Mouse (Mus musculus) MEL (cell line): ENCODE results near the gene Crybb1. TPM values are rescaled to one million over a fixed set of nuclear protein-coding genes. Genes with fewer than 3 reads are reported as not detected.

Source experiments
- DNase-seq: peaks from one replicate; pipeline ENCODE4 v3.0.0; 2011; ENCODE audit warnings: low read depth, low spot score
- H3K27ac ChIP-seq: 2 replicates; pipeline ENCODE4 v1.5.1; 2012; ENCODE audit warnings: low read depth, mild to moderate bottlenecking, control low read depth, low read length, moderate library complexity; ENCODE audit not compliant: control insufficient read depth
- H3K27me3 ChIP-seq, 2 experiments: fragments of 150-350 bp in 1 of 2; sonication (generic) in 1 of 2; 2 replicates each; pipeline ENCODE4 v1.6.1; 2012; ENCODE audit warnings: low read length in 2 of 2, mild to moderate bottlenecking in 2 of 2, improper control_type of control experiment in 1 of 2, moderate library complexity in 1 of 2; ENCODE audit not compliant: insufficient read depth in 2 of 2, control insufficient read depth in 1 of 2
- H3K36me3 ChIP-seq, 2 experiments: 2 replicates each; pipeline ENCODE4 v1.6.1; 2012 to 2014; ENCODE audit warnings: low read length in 2 of 2, improper control_type of control experiment in 1 of 2, inconsistent platforms in 1 of 2, mild to moderate bottlenecking in 1 of 2; ENCODE audit not compliant: insufficient read depth in 2 of 2, control insufficient read depth in 1 of 2
- H3K4me1 ChIP-seq, 2 experiments: fragments of 150-350 bp in 1 of 2; sonication (generic) in 1 of 2; 2 replicates each; pipeline ENCODE4 v1.6.1; 2012; ENCODE audit warnings: low read length in 2 of 2, improper control_type of control experiment in 1 of 2, mild to moderate bottlenecking in 1 of 2; ENCODE audit not compliant: insufficient read depth in 2 of 2, control insufficient read depth in 1 of 2
- H3K4me3 ChIP-seq, 2 experiments: fragments of 150-350 bp in 1 of 2; sonication (generic) in 1 of 2; 2 replicates each; pipeline ENCODE4 v1.5.1; 2012; ENCODE audit warnings: low read depth in 2 of 2, low read length in 2 of 2, mild to moderate bottlenecking in 2 of 2, moderate library complexity in 2 of 2, control low read depth in 1 of 2, improper control_type of control experiment in 1 of 2; ENCODE audit not compliant: control insufficient read depth in 1 of 2, insufficient read depth in 1 of 2
- H3K79me2 ChIP-seq: 2 replicates; pipeline ENCODE4 v1.6.1; 2012; ENCODE audit warnings: mild to moderate bottlenecking, low read length, moderate library complexity; ENCODE audit not compliant: control insufficient read depth, poor library complexity, insufficient read depth
- H3K9ac ChIP-seq: 2 replicates; pipeline ENCODE4 v1.6.1; 2012; ENCODE audit warnings: low read depth, mild to moderate bottlenecking, control low read depth, low read length, moderate library complexity; ENCODE audit not compliant: control insufficient read depth, poor library complexity, severe bottlenecking
- H3K9me3 ChIP-seq: fragments of 150-350 bp; sonication (generic); replicated peaks from 2 replicates; pipeline ENCODE4 v1.6.1; 2012; ENCODE audit warnings: mild to moderate bottlenecking, low read length, improper control_type of control experiment, moderate library complexity; ENCODE audit not compliant: insufficient read depth
- BHLHE40 ChIP-seq: IDR thresholded peaks from 2 replicates; pipeline ENCODE4 v1.6.1; 2012; ENCODE audit warnings: low read depth, mild to moderate bottlenecking, inconsistent platforms, low read length, improper control_type of control experiment, borderline replicate concordance
- CHD2 ChIP-seq: IDR thresholded peaks from 2 replicates; pipeline ENCODE4 v1.6.1; 2011; ENCODE audit warnings: low read length, improper control_type of control experiment
- E2F4 ChIP-seq: IDR thresholded peaks from 2 replicates; pipeline ENCODE4 v1.6.1; 2011; ENCODE audit warnings: low read depth, low read length, improper control_type of control experiment, borderline replicate concordance
- GABPA ChIP-seq: IDR thresholded peaks from 2 replicates; pipeline ENCODE4 v1.6.1; 2012; ENCODE audit warnings: low read depth, mild to moderate bottlenecking, inconsistent platforms, low read length, improper control_type of control experiment, moderate library complexity
- GATA1 ChIP-seq: IDR thresholded peaks from 2 replicates; pipeline ENCODE4 v1.6.1; 2011; ENCODE audit warnings: low read depth, low read length, improper control_type of control experiment
- HCFC1 ChIP-seq: IDR thresholded peaks from 2 replicates; pipeline ENCODE4 v1.6.1; 2012; ENCODE audit warnings: low read depth, mild to moderate bottlenecking, inconsistent platforms, low read length, improper control_type of control experiment, moderate library complexity
- KAT2A ChIP-seq: conservative IDR thresholded peaks from 2 replicates; pipeline ENCODE4 v1.6.1; 2012; ENCODE audit warnings: low read depth, low read length, improper control_type of control experiment, inconsistent platforms
- MAFK ChIP-seq: IDR thresholded peaks from 2 replicates; pipeline ENCODE4 v1.6.1; 2011; ENCODE audit warnings: low read depth, mild to moderate bottlenecking, low read length, improper control_type of control experiment, borderline replicate concordance
- MAX ChIP-seq: IDR thresholded peaks from 2 replicates; pipeline ENCODE4 v1.6.1; 2011; ENCODE audit warnings: low read length, improper control_type of control experiment
- MEF2A ChIP-seq: IDR thresholded peaks from 2 replicates; pipeline ENCODE4 v1.6.1; 2014; ENCODE audit warnings: low read depth, mild to moderate bottlenecking, inconsistent platforms, low read length, improper control_type of control experiment; ENCODE audit not compliant: poor library complexity, insufficient replicate concordance, severe bottlenecking; ENCODE audit errors: extremely low read depth
- NELFE ChIP-seq: IDR thresholded peaks from 2 replicates; pipeline ENCODE4 v1.6.1; 2011; ENCODE audit warnings: low read depth, low read length, improper control_type of control experiment
- NRF1 ChIP-seq: IDR thresholded peaks from 2 replicates; pipeline ENCODE4 v1.6.1; 2014; ENCODE audit warnings: low read depth, mild to moderate bottlenecking, inconsistent platforms, low read length, improper control_type of control experiment, moderate library complexity; ENCODE audit not compliant: poor library complexity, insufficient read depth, severe bottlenecking
- POLR2A ChIP-seq, 2 experiments: IDR thresholded peaks; 2 replicates each; pipeline ENCODE4 v1.6.1; 2011 to 2012; ENCODE audit warnings: low read length in 2 of 2, mild to moderate bottlenecking in 2 of 2, control low read depth in 1 of 2, improper control_type of control experiment in 1 of 2, low read depth in 1 of 2, moderate library complexity in 1 of 2; ENCODE audit not compliant: control insufficient read depth in 1 of 2, insufficient read depth in 1 of 2, poor library complexity in 1 of 2
- POLR2AphosphoS2 ChIP-seq: IDR thresholded peaks from 2 replicates; pipeline ENCODE4 v1.6.1; 2011; ENCODE audit warnings: low read length, improper control_type of control experiment
- POLR2AphosphoS5 ChIP-seq: IDR thresholded peaks from 2 replicates; pipeline ENCODE4 v1.6.1; 2012; ENCODE audit warnings: low read depth, borderline replicate concordance, mild to moderate bottlenecking, inconsistent platforms, low read length, moderate library complexity, mixed read lengths
- RCOR1 ChIP-seq: IDR thresholded peaks from 2 replicates; pipeline ENCODE4 v1.6.1; 2012; ENCODE audit warnings: low read depth, mild to moderate bottlenecking, inconsistent platforms, low read length, improper control_type of control experiment
- SIN3A ChIP-seq: IDR thresholded peaks from 2 replicates; pipeline ENCODE4 v1.6.1; 2012; ENCODE audit warnings: low read length, improper control_type of control experiment, inconsistent platforms
- TBP ChIP-seq: IDR thresholded peaks from 2 replicates; pipeline ENCODE4 v1.8.0; 2011; ENCODE audit warnings: low read depth, low read length, improper control_type of control experiment
- TCF12 ChIP-seq: IDR thresholded peaks from 2 replicates; pipeline ENCODE4 v1.6.1; 2014; ENCODE audit warnings: low read depth, mild to moderate bottlenecking, inconsistent platforms, low read length, improper control_type of control experiment, moderate library complexity
- ZC3H11A ChIP-seq: IDR thresholded peaks from 2 replicates; pipeline ENCODE4 v1.6.1; 2012; ENCODE audit warnings: low read depth, mild to moderate bottlenecking, inconsistent platforms, low read length, improper control_type of control experiment
- ZMIZ1 ChIP-seq: IDR thresholded peaks from 2 replicates; pipeline ENCODE4 v1.6.1; 2012; ENCODE audit warnings: low read depth, mild to moderate bottlenecking, inconsistent platforms, low read length, improper control_type of control experiment, moderate library complexity
- polyA plus RNA-seq, 2 experiments: library from polyadenylated mRNA; stranded (reverse) in 1 of 2; unstranded in 1 of 2; fragments of >175 nt in 1 of 2; fragments of >200 nt in 1 of 2; gene quantifications; 2 replicates each; pipeline versions ENCODE4 v1.2.1 to v1.2.4; 2012; ENCODE audit warnings: low replicate concordance in 2 of 2, low read depth in 1 of 2; ENCODE audit not compliant: insufficient read length in 2 of 2, insufficient read depth in 1 of 2, missing spikeins in 1 of 2
- total RNA-seq: library from RNA; depleted of rRNA; stranded (reverse); fragments of 300-350 nt; gene quantifications from 2 replicates; pipeline ENCODE4 v1.2.3, GENCODE M21; 2012

The Crybb1 gene
- total and polyA plus RNA-seq, 3 experiments = 0.24 to 0.27 TPM; not detected in 1

DNA sequence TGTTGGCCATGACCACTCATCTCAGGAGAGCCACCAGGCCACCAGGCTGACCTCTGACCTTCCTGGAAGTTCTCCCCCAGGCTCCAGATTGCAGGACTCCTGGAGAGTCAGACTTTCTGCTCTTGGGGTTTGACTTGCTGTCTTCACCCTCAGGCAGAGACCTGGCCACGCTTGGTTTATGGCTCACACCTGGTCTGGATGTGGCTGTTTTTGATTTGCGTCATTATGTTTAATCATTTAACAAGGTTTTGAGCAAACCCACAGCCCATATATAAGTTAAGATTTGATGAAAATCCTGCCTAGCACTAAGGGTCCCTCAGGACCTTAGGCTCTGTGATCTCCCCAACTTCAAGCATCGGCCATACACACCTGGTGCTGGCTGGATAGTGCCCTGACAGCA lies 2.3 kb downstream of the Crybb1 start:
- H3K27ac ChIP-seq = no peak overlapping the region
- no peak for TF ChIP-seq NELFE
- TF ChIP-seq SIN3A = no peak
- TF ChIP-seq TBP = no peak
- no peak for TF ChIP-seq NRF1
- no peaks in the 10 kb centered on the region for H3K79me2 ChIP-seq
- H3K27me3 ChIP-seq = no peaks in the 10 kb centered on the region
- H3K36me3 ChIP-seq = peaks cover 0 to 8% of the 10 kb centered on the region in 2 experiments; a peak in 2 of 4 replicates
- no peak for DNase-seq
- H3K9ac ChIP-seq = no peak overlapping the region
- peaks cover 6 to 19% of the 10 kb centered on the region in 2 experiments for H3K4me1 ChIP-seq
- H3K9me3 ChIP-seq = no peaks in the 10 kb centered on the region
- H3K4me3 ChIP-seq = no peak overlapping the region

DNA sequence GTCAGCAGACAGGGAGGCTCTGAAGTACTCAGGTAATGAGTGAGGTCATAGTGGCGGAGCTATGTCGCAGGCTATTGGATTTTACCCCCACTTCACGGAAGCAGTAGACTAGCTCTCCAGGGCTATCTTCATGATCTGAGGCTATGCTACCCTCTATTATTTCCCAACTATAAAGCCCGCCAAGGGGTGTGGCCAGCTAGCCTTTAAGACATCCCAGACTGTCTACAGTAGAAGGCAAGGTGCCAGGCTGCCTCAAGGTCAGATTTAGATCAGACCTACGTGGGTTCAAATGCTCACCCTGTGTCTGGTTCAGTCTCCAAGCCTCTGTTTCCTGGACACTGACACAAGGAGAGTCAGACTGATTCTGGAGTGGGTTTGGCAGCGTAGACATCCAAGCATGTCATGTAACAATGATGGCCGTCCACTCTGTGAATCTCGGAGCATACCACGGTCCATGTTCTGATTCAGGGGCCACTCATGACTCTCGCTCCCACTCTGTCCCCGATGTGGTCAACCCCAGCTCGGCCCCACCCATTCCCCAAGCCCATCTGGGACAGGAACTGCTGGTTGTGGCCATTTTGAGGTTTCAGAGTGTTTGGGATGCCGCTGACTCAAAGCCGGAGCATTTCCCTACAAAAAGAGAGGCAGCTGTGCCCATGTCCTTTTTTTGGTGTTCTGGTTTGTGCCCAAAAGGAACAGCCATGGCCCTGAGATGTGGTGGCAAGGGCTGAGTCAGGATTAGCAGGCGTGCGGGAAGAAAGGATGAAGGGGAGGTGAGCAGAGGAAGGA lies 4.4 kb downstream of the Crybb1 start:
- Histone ChIP-seq H3K79me2 (no peaks in the 10 kb centered on the region), H3K27ac (no peak overlapping the region)
- TF ChIP-seq BHLHE40 (no peak), TCF12 (no peak), E2F4 (no peak), ZMIZ1 (no peak), GABPA (no peak), MEF2A (no peak), RCOR1 (no peak), POLR2AphosphoS5 (no peak), GATA1 (no peak), MAFK (no peak), ZC3H11A (no peak), SIN3A (no peak), HCFC1 (no peak), CHD2 (no peak), KAT2A (no peak), POLR2AphosphoS2 (no peak), MAX (no peak), POLR2A (IDR thresholded peaks at IDR 0.05; ENCODE audit: control insufficient read depth in 1 of 2, insufficient read depth in 1 of 2, low read depth in 1 of 2, low read length in 2 of 2, poor library complexity in 1 of 2) (no peak), NELFE (no peak)
- TF ChIP-seq, all 39 proteins: peak for 0
- Histone ChIP-seq H3K9ac (no peak overlapping the region), H3K27me3 (no peaks in the 10 kb centered on the region), H3K4me1 (peaks cover 0 to 5% of the 10 kb centered on the region in 2 experiments; a peak in 2 of 4 replicates), H3K4me3 (no peak overlapping the region), H3K9me3 (no peaks in the 10 kb centered on the region), H3K36me3 (peaks cover 0 to 4% of the 10 kb centered on the region in 2 experiments; a peak in 1 of 4 replicates)
- DNase-seq = no peak
